Mouse (Mus musculus) testis, adult 2 months (tissue): ENCODE results near the gene Sf3b1.

Experiments used
- CTCF ChIP-seq: fragments of 200-500 bp; IDR thresholded peaks from 2 replicates; pipeline ENCODE4 v1.5.1; 2012; ENCODE audit warnings: low read depth, mild to moderate bottlenecking, inconsistent platforms, low read length, moderate library complexity; ENCODE audit not compliant: control insufficient read depth, insufficient read depth, insufficient replicate concordance
- POLR2A ChIP-seq: fragments of 200-500 bp; IDR thresholded peaks from 2 replicates; pipeline ENCODE4 v1.6.1; 2012; ENCODE audit warnings: low read depth, mild to moderate bottlenecking, inconsistent platforms, low read length, moderate library complexity; ENCODE audit not compliant: control insufficient read depth

GRCm38 (mm10) chr1:55048841-55049587 lies 21.7 kb upstream of the Sf3b1 start:
- TF ChIP-seq CTCF = no peak
- TF ChIP-seq POLR2A = no peak
